Mouse (Mus musculus) ES-Bruce4 (cell line): Measurements from ENCODE around the gene Speer4f1.

Experiments
- CTCF ChIP-seq: IDR thresholded peaks from one replicate; pipeline ENCODE4 v1.8.1; 2011; ENCODE audit warnings: low read depth, low read length
- POLR2A ChIP-seq: IDR thresholded peaks from one replicate; pipeline ENCODE4 v1.8.1; 2011; ENCODE audit warnings: low read length; ENCODE audit not compliant: insufficient read depth

DNA sequence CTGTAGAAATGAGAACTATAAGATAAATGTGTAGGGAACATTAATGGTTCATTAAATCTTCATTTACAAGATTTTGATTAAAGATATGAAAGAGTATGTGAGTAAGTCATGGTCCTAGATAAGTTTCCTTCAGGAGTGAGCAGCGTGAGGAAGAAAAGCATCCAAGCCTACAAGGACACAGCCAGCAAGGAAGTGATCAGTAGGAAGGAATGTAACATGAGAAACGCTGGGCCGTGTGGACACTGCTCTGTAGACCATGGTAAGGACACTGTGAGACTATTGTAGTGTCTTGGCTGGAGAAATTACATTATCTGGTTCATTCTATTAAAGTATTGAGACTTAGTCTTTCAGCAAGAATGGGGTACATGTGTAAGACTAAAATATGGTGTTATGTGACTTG lies 19.2 kb upstream of the Speer4f1 start:
- TF ChIP-seq CTCF (no peak), POLR2A (no peak)
